Mouse (Mus musculus) neural tube, embryonic 15.5 days (tissue): Measurements from ENCODE around the gene Uchl5. TPM values are rescaled to one million over a fixed set of nuclear protein-coding genes. Genes with fewer than 3 reads are reported as not detected.

Experiments used
- ATAC-seq: fragments of 200-750 bp; cut with Nextera tagmentation; 2 replicates; pipeline ENCODE4 v1.8.0; 2017; ENCODE audit warnings: mild to moderate bottlenecking, moderate TSS enrichment, moderate library complexity; ENCODE audit not compliant: low FRiP score
- H3K27ac ChIP-seq: fragments of 300-500 bp; sonication (generic); replicated peaks from 2 replicates; pipeline ENCODE4 v1.5.1; 2015; ENCODE audit warnings: mild to moderate bottlenecking, inconsistent platforms
- H3K27me3 ChIP-seq: fragments of 300-500 bp; sonication (generic); replicated peaks from 2 replicates; pipeline ENCODE4 v1.6.1; 2015; ENCODE audit warnings: inconsistent platforms
- H3K36me3 ChIP-seq: fragments of 300-500 bp; sonication (generic); 2 replicates; pipeline ENCODE4 v1.6.1; 2015; ENCODE audit warnings: inconsistent platforms
- H3K4me1 ChIP-seq: fragments of 300-500 bp; sonication (generic); 2 replicates; pipeline ENCODE4 v1.6.1; 2015; ENCODE audit warnings: inconsistent platforms
- H3K4me2 ChIP-seq: fragments of 300-500 bp; sonication (generic); 2 replicates; pipeline ENCODE4 v1.6.1; 2015; ENCODE audit warnings: inconsistent platforms, mild to moderate bottlenecking, moderate library complexity
- H3K4me3 ChIP-seq: fragments of 300-500 bp; sonication (generic); replicated peaks from 2 replicates; pipeline ENCODE4 v1.5.1; 2015; ENCODE audit warnings: mild to moderate bottlenecking, inconsistent platforms
- H3K9ac ChIP-seq: fragments of 300-500 bp; sonication (generic); replicated peaks from 2 replicates; pipeline ENCODE4 v1.6.1; 2015; ENCODE audit warnings: mild to moderate bottlenecking, inconsistent platforms
- H3K9me3 ChIP-seq: fragments of 300-500 bp; sonication (generic); replicated peaks from 2 replicates; pipeline ENCODE4 v1.6.1; 2016; ENCODE audit warnings: inconsistent platforms
- WGBS: fragments of 180-500 bp; shearing (Covaris S2); methylation state at CpG from one replicate; pipeline ENCODE4 v1.1.7; 2015; ENCODE audit warnings: mixed read lengths; 5-methylcytosine and 5-hydroxymethylcytosine counted together
- polyA plus RNA-seq: library from polyadenylated mRNA; unstranded; fragments of >200 nt; fragmentation: Nextera tagmentation; extraction: Ambion mirVana; gene quantifications from 2 replicates; pipeline ENCODE4 v1.2.1, GENCODE M21; 2015

Uchl5 gene
- polyA plus RNA-seq, 1 experiment from 2014 or later, result 72.5 TPM

GRCm38 (mm10) chr1:143745871-143746270 is 31.2 kb upstream of the Uchl5 start:
- Histone ChIP-seq H3K9ac (no peak overlapping the region), H3K4me3 (no peak overlapping the region), H3K4me2 (no peak overlapping the region), H3K27me3 (no peaks in the 10 kb centered on the region), H3K36me3 (peaks cover 58% of the 10 kb centered on the region), H3K4me1 (0 out of 2 replicates have a peak, but pooled peaks cover under 1% of the 10 kb centered on the region), H3K27ac (no peak overlapping the region), H3K9me3 (no peaks in the 10 kb centered on the region)
- WGBS, result 93% methylated on average over 10 of the region's 10 CpGs
- ATAC-seq, result no peak

GRCm38 (mm10) chr1:143762159-143762558 is 14.9 kb upstream of the Uchl5 start:
- WGBS, result 93% methylated on average over 8 of the region's 8 CpGs
- H3K4me3 ChIP-seq, result no peak overlapping the region
- ATAC-seq, result no peak
- no peaks in the 10 kb centered on the region for H3K27me3 ChIP-seq
- no peak overlapping the region for H3K4me2 ChIP-seq
- H3K27ac ChIP-seq, result no peak overlapping the region
- H3K36me3 ChIP-seq, result peaks cover 68% of the 10 kb centered on the region
- no peak overlapping the region for H3K9ac ChIP-seq
- no peaks in the 10 kb centered on the region for H3K9me3 ChIP-seq
- H3K4me1 ChIP-seq, result no peaks in the 10 kb centered on the region

- Histone ChIP-seq H3K27me3 (no peaks in the 10 kb centered on the region), H3K4me2 (no peak overlapping the region)
These were observed 12.6 kb upstream of the Uchl5 start for GRCm38 (mm10) chr1:143764443-143764842.

GRCm38 (mm10) chr1:143765801-143766200 is 11.3 kb upstream of the Uchl5 start:
- Histone ChIP-seq H3K36me3 (peaks cover 45% of the 10 kb centered on the region), H3K4me3 (no peak overlapping the region), H3K4me1 (no peaks in the 10 kb centered on the region), H3K9me3 (no peaks in the 10 kb centered on the region), H3K27ac (no peak overlapping the region), H3K27me3 (no peaks in the 10 kb centered on the region), H3K4me2 (no peak overlapping the region), H3K9ac (no peak overlapping the region)
- 91% methylated on average over 4 of the region's 4 CpGs for WGBS
- ATAC-seq, result no peak

More at GRCm38 (mm10) chr1:143764443-143764842, 12.6 kb upstream of the Uchl5 start:
- peaks cover 48% of the 10 kb centered on the region for H3K36me3 ChIP-seq
- no peak overlapping the region for H3K27ac ChIP-seq
- no peak for ATAC-seq
- H3K9me3 ChIP-seq, result no peaks in the 10 kb centered on the region
- 62% methylated on average over 1 of the region's 1 CpGs for WGBS
- H3K9ac ChIP-seq, result no peak overlapping the region
- no peak overlapping the region for H3K4me3 ChIP-seq
- H3K4me1 ChIP-seq, result no peaks in the 10 kb centered on the region

GRCm38 (mm10) chr1:143766238-143766637 is 10.8 kb upstream of the Uchl5 start:
- Histone ChIP-seq H3K36me3 (peaks cover 41% of the 10 kb centered on the region), H3K9me3 (no peaks in the 10 kb centered on the region), H3K9ac (no peak overlapping the region), H3K4me1 (no peaks in the 10 kb centered on the region), H3K27ac (no peak overlapping the region), H3K4me3 (no peak overlapping the region), H3K4me2 (no peak overlapping the region), H3K27me3 (no peaks in the 10 kb centered on the region)
- 95% methylated on average over 6 of the region's 6 CpGs for WGBS
- ATAC-seq, result no peak

GRCm38 (mm10) chr1:143770444-143771109 is 6.5 kb upstream of the Uchl5 start:
- H3K36me3 ChIP-seq, result peaks cover 24% of the 10 kb centered on the region
- no peak overlapping the region for H3K27ac ChIP-seq
- no peaks in the 10 kb centered on the region for H3K27me3 ChIP-seq
- no peak overlapping the region for H3K9ac ChIP-seq
- H3K4me1 ChIP-seq, result peaks cover 25% of the 10 kb centered on the region
- no peak overlapping the region for H3K4me2 ChIP-seq
- no peak for ATAC-seq
- no peaks in the 10 kb centered on the region for H3K9me3 ChIP-seq
- WGBS, result 71% methylated on average over 20 of the region's 20 CpGs
- no peak overlapping the region for H3K4me3 ChIP-seq

- Histone ChIP-seq H3K27ac (no peak overlapping the region), H3K4me2 (no peak overlapping the region), H3K4me1 (peaks cover 29% of the 10 kb centered on the region), H3K9me3 (no peaks in the 10 kb centered on the region), H3K36me3 (peaks cover 9% of the 10 kb centered on the region), H3K4me3 (no peak overlapping the region), H3K9ac (no peak overlapping the region), H3K27me3 (no peaks in the 10 kb centered on the region)
- no peak for ATAC-seq
- WGBS, result 78% methylated on average over 7 of the region's 7 CpGs
These were observed 4.0 kb upstream of the Uchl5 start for GRCm38 (mm10) chr1:143773082-143773481.

GRCm38 (mm10) chr1:143773909-143774308 is 3.2 kb upstream of the Uchl5 start:
- Histone ChIP-seq H3K4me2 (no peak overlapping the region; the same call in 1 of the 2 replicates), H3K9me3 (no peaks in the 10 kb centered on the region), H3K9ac (no peak overlapping the region), H3K4me1 (peaks cover 36% of the 10 kb centered on the region), H3K27me3 (no peaks in the 10 kb centered on the region), H3K27ac (no peak overlapping the region), H3K36me3 (peaks cover 9% of the 10 kb centered on the region), H3K4me3 (no peak overlapping the region)
- 75% methylated on average over 6 of the region's 6 CpGs for whole genome bisulfite sequencing
- ATAC-seq, result no peak

GRCm38 (mm10) chr1:143777558-143778218 is 616 bp downstream of the Uchl5 start:
- H3K4me2 ChIP-seq, result peak overlapping the region; percentile 76
- H3K9ac ChIP-seq, result peak overlapping the region; percentile 86
- ATAC-seq, result peak; percentile 23
- peak overlapping the region; percentile 80 for H3K27ac ChIP-seq
- peak overlapping the region; percentile 76 for H3K4me3 ChIP-seq
- no peaks in the 10 kb centered on the region for H3K27me3 ChIP-seq
- no peaks in the 10 kb centered on the region for H3K36me3 ChIP-seq
- WGBS, result under 1% methylated on average over 39 of the region's 39 CpGs
- H3K9me3 ChIP-seq, result no peaks in the 10 kb centered on the region
- peaks cover 33% of the 10 kb centered on the region for H3K4me1 ChIP-seq

- H3K9me3 ChIP-seq, result no peaks in the 10 kb centered on the region
- ATAC-seq, result no peak
- WGBS, result 82% methylated on average over 2 of the region's 2 CpGs
- no peak overlapping the region for H3K27ac ChIP-seq
- H3K36me3 ChIP-seq, result no peaks in the 10 kb centered on the region; the same call in 1 of the 2 replicates
- H3K4me2 ChIP-seq, result no peak overlapping the region
- no peak overlapping the region for H3K4me3 ChIP-seq
- H3K27me3 ChIP-seq, result no peaks in the 10 kb centered on the region
- no peak overlapping the region for H3K9ac ChIP-seq
- H3K4me1 ChIP-seq, result no peaks in the 10 kb centered on the region
These were observed 11.6 kb downstream of the Uchl5 start for GRCm38 (mm10) chr1:143788584-143789227.

- WGBS, result 42% methylated on average over 4 of the region's 4 CpGs
- Histone ChIP-seq H3K4me1 (no peaks in the 10 kb centered on the region), H3K9ac (no peak overlapping the region), H3K27ac (no peak overlapping the region), H3K27me3 (no peaks in the 10 kb centered on the region), H3K36me3 (0 out of 2 replicates have a peak, but pooled peaks cover 3% of the 10 kb centered on the region), H3K9me3 (no peaks in the 10 kb centered on the region), H3K4me3 (no peak overlapping the region), H3K4me2 (no peak overlapping the region)
- peak; percentile 85 for ATAC-seq
These were observed 26.5 kb downstream of the Uchl5 start for GRCm38 (mm10) chr1:143803537-143803936.

GRCm38 (mm10) chr1:143809062-143809461 is 32.0 kb downstream of the Uchl5 start:
- no peak for ATAC-seq
- Histone ChIP-seq H3K27me3 (no peaks in the 10 kb centered on the region), H3K36me3 (0 out of 2 replicates have a peak, but pooled peaks cover 3% of the 10 kb centered on the region), H3K9ac (no peak overlapping the region), H3K9me3 (no peaks in the 10 kb centered on the region), H3K27ac (no peak overlapping the region), H3K4me2 (no peak overlapping the region), H3K4me3 (no peak overlapping the region), H3K4me1 (no peaks in the 10 kb centered on the region)
- 76% methylated on average over 6 of the region's 6 CpGs for WGBS
